8 mouse cellular contexts compared by ENCODE assay signal in the genomic region with DNA sequence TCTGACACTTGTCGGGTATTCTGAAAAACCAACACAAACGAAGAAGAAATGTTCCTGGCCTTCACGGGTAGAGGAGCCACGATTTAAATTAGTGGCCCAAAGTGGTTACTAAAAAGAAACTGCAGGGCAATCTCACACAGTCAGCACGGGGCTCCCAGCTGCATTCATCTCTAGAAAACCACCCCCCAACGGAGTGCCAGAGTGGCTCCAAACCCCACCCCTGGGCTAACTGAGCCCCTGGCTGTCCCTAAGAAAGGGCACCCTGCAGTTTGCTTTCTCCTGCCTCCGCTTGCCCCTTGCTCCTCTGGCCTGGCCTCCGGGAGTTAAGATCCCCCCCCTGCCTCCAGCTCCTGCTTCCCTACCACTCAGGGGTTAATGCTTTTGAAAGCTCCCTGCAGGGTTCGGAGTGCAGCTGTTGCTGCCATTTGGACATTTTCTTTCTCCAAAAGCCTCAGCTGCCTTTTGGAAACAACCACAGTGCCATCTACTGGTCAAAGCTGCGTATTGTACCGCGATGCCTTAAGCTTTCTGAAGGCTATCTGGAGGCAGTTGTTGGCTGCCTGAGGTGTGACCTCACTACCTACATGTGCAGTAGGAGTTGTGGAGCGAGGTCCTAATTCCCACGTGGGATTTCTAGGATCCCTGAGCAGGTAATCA.
DNase-seq lines count a peak whose midpoint lies in the region; ATAC-seq and TF ChIP-seq lines count a peak whose summit lies in the region.

No protein-coding gene starts in this region.

- no peak overlapping the region for H3K27ac ChIP-seq in CH12.LX (ENCODE audit: insufficient read depth, low read depth)
- H3K27ac ChIP-seq in forebrain, embryonic 12.5 days: peak overlapping the region; percentile 71
- H3K27ac ChIP-seq in heart, embryonic 16.5 days (ENCODE audit: low read length): no peak overlapping the region
- H3K27ac ChIP-seq in liver, embryonic 14.5 days: no peak overlapping the region
- no peak overlapping the region for H3K27ac ChIP-seq in neural tube, embryonic 13.5 days (replicated peaks)
- no peak overlapping the region for H3K27ac ChIP-seq in thymus, adult 2 months (ENCODE audit: control insufficient read depth, insufficient read depth, low read length)

- in situ Hi-C loops in CH12.LX (cut with MboI; ENCODE audit: low pct_ligation_motif_present, low pct_unique_long_range_greater_than_20kb, low sequenced_read_pairs): no loop called here

- H3K36me3 ChIP-seq in CH12.LX (replicated peaks in 1 of 2; ENCODE audit: control insufficient read depth in 1 of 2, insufficient read depth in 1 of 2, low read length in 1 of 2): no peaks in the 10 kb centered on the region
- no peaks in the 10 kb centered on the region for H3K36me3 ChIP-seq in forebrain, embryonic 12.5 days (replicated peaks)
- no peaks in the 10 kb centered on the region for H3K36me3 ChIP-seq in heart, embryonic 16.5 days (ENCODE audit: control insufficient read depth, insufficient read depth)
- H3K36me3 ChIP-seq in liver, embryonic 14.5 days (replicated peaks; ENCODE audit: control insufficient read depth, insufficient read depth, low read depth): no peaks in the 10 kb centered on the region
- no peaks in the 10 kb centered on the region for H3K36me3 ChIP-seq in neural tube, embryonic 13.5 days
- no peaks in the 10 kb centered on the region for H3K36me3 ChIP-seq in thymus, adult 2 months (ENCODE audit: control insufficient read depth, insufficient read depth, low read length)

- H3K4me3 ChIP-seq in CH12.LX (replicated peaks in 1 of 3; ENCODE audit: low read depth in 2 of 3, low read length in 2 of 3, poor library complexity in 1 of 3): no peak overlapping the region
- no peak overlapping the region for H3K4me3 ChIP-seq in forebrain, embryonic 12.5 days (replicated peaks)
- peak overlapping the region; percentile 35 for H3K4me3 ChIP-seq in heart, embryonic 16.5 days (ENCODE audit: low read length)
- no peak overlapping the region for H3K4me3 ChIP-seq in liver, embryonic 14.5 days (ENCODE audit: insufficient read depth in 1 of 2, low read depth in 2 of 2, low read length in 2 of 2)
- peak overlapping the region; percentile 3; the same call in 1 of the 2 replicates for H3K4me3 ChIP-seq in neural tube, embryonic 13.5 days
- H3K4me3 ChIP-seq in thymus, adult 2 months (ENCODE audit: control insufficient read depth, insufficient read depth, low read length): no peak overlapping the region

- peaks cover 2% of the 10 kb centered on the region for H3K9me3 ChIP-seq in CH12.LX (replicated peaks; ENCODE audit: low read length)
- no peaks in the 10 kb centered on the region for H3K9me3 ChIP-seq in forebrain, embryonic 12.5 days
- no peaks in the 10 kb centered on the region for H3K9me3 ChIP-seq in heart, embryonic 16.5 days (replicated peaks; ENCODE audit: control insufficient read depth, low read length)
- H3K9me3 ChIP-seq in liver, embryonic 14.5 days (ENCODE audit: control insufficient read depth, low read length): no peaks in the 10 kb centered on the region
- no peaks in the 10 kb centered on the region for H3K9me3 ChIP-seq in neural tube, embryonic 13.5 days

- H3K9ac ChIP-seq in CH12.LX (ENCODE audit: insufficient read depth, low read depth): no peak overlapping the region
- H3K9ac ChIP-seq in forebrain, embryonic 12.5 days: no peak overlapping the region
- H3K9ac ChIP-seq in heart, embryonic 16.5 days (ENCODE audit: low read length): peak overlapping the region; percentile 61; the same call in 1 of the 2 replicates
- no peak overlapping the region for H3K9ac ChIP-seq in liver, embryonic 14.5 days (replicated peaks)
- no peak overlapping the region for H3K9ac ChIP-seq in neural tube, embryonic 13.5 days

- ATAC-seq in forebrain, embryonic 12.5 days (ENCODE audit: low FRiP score): peak; percentile 86
- peak; percentile 45 for ATAC-seq in heart, embryonic 16.5 days (replicated peaks; ENCODE audit: extremely low read depth, insufficient read depth, low FRiP score)
- peak; percentile 56 for ATAC-seq in liver, embryonic 14.5 days (ENCODE audit: insufficient read depth)
- peak; percentile 87 for ATAC-seq in neural tube, embryonic 13.5 days (ENCODE audit: low read depth)

- no peak overlapping the region for H3K4me2 ChIP-seq in CH12.LX (ENCODE audit: insufficient read depth, low read depth, poor library complexity, severe bottlenecking)
- peak overlapping the region; percentile 42 for H3K4me2 ChIP-seq in forebrain, embryonic 12.5 days
- peak overlapping the region; percentile 61 for H3K4me2 ChIP-seq in heart, embryonic 16.5 days (ENCODE audit: low read depth, low read length)
- no peak overlapping the region for H3K4me2 ChIP-seq in liver, embryonic 14.5 days (ENCODE audit: low read depth)
- H3K4me2 ChIP-seq in neural tube, embryonic 13.5 days: peak overlapping the region; percentile 44

- no peaks in the 10 kb centered on the region for H3K4me1 ChIP-seq in CH12.LX (ENCODE audit: control insufficient read depth in 1 of 2, insufficient read depth in 2 of 2)
- peaks cover 15% of the 10 kb centered on the region for H3K4me1 ChIP-seq in forebrain, embryonic 12.5 days
- H3K4me1 ChIP-seq in heart, embryonic 16.5 days (ENCODE audit: control insufficient read depth, insufficient read depth, low read length): peaks cover 4% of the 10 kb centered on the region
- no peaks in the 10 kb centered on the region for H3K4me1 ChIP-seq in liver, embryonic 14.5 days (replicated peaks; ENCODE audit: control insufficient read depth in 2 of 2, insufficient read depth in 2 of 2, low read length in 1 of 2)
- H3K4me1 ChIP-seq in neural tube, embryonic 13.5 days (replicated peaks): peaks cover 19% of the 10 kb centered on the region
- H3K4me1 ChIP-seq in thymus, adult 2 months (replicated peaks; ENCODE audit: control insufficient read depth, insufficient read depth, low read length): no peaks in the 10 kb centered on the region

- peak; percentile 64 to 72 for TF ChIP-seq CTCF in CH12.LX (conservative IDR thresholded peaks at IDR 0.05 in 1 of 2, IDR thresholded peaks at IDR 0.05 in 1 of 2; ENCODE audit: low read depth in 2 of 2, low read length in 2 of 2)
- peak; percentile 83 for TF ChIP-seq CTCF in liver, embryonic 14.5 days (IDR thresholded peaks at IDR 0.05; ENCODE audit: low read depth)
- TF ChIP-seq CTCF in thymus, adult 2 months (IDR thresholded peaks at IDR 0.05; ENCODE audit: borderline replicate concordance, control insufficient read depth, extremely low read depth, insufficient read depth, low read length, poor library complexity): 0 out of 2 replicates have a peak, but pooled peaks have one; percentile 25

- TF ChIP-seq RAD21 in CH12.LX (IDR thresholded peaks at IDR 0.05; ENCODE audit: low read depth, low read length): peak; percentile 74

- WGBS in forebrain, embryonic 12.5 days: under 1% methylated on average over 14 of the region's 14 CpGs
- WGBS in heart, embryonic 16.5 days: 11% methylated on average over 14 of the region's 14 CpGs
- 10% methylated on average over 14 of the region's 14 CpGs for WGBS in liver, embryonic 14.5 days (ENCODE audit: insufficient replicate concordance)
- WGBS in neural tube, embryonic 13.5 days: 2% methylated on average over 14 of the region's 14 CpGs
- 25% methylated on average over 14 of the region's 14 CpGs for WGBS in thymus, adult 2 months

- peak; percentile 65 for DNase-seq in CH12.LX (ENCODE audit: extremely low read depth)
- peak; percentile 75 for DNase-seq in c-Kit-positive CD71-negative TER-119-negative erythroid progenitor cells, embryonic 14.5 days (ENCODE audit: low read depth)
- DNase-seq in kidney, postnatal 36 days: peak; percentile 64 to 83
- peak; percentile 20 to 45 (median 34) for DNase-seq in liver, embryonic 14.5 days (ENCODE audit: low read depth in 3 of 3, low spot score in 3 of 3)
- DNase-seq in thymus, adult 2 months: peak; percentile 47

- H3K79me2 ChIP-seq in CH12.LX (replicated peaks; ENCODE audit: control insufficient read depth, extremely low read depth, insufficient read depth, poor library complexity, severe bottlenecking): no peaks in the 10 kb centered on the region

- no peaks in the 10 kb centered on the region for H3K27me3 ChIP-seq in CH12.LX (replicated peaks)
- H3K27me3 ChIP-seq in forebrain, embryonic 12.5 days: peaks cover 15% of the 10 kb centered on the region
- no peaks in the 10 kb centered on the region for H3K27me3 ChIP-seq in heart, embryonic 16.5 days (ENCODE audit: control insufficient read depth, insufficient read depth, low read length)
- H3K27me3 ChIP-seq in liver, embryonic 14.5 days (ENCODE audit: control insufficient read depth, insufficient read depth, low read length): no peaks in the 10 kb centered on the region
- peaks cover 13% of the 10 kb centered on the region; the same call in 1 of the 2 replicates for H3K27me3 ChIP-seq in neural tube, embryonic 13.5 days
- no peaks in the 10 kb centered on the region for H3K27me3 ChIP-seq in thymus, adult 2 months (ENCODE audit: control insufficient read depth, insufficient read depth, low read length)

- dilution Hi-C loops in CH12.LX (cut with MboI; ENCODE audit: extremely low pct_ligation_motif_present, extremely low pct_unique_long_range_greater_than_20kb, low sequenced_read_pairs): no loop called here

- TF ChIP-seq POLR2A in CH12.LX (IDR thresholded peaks at IDR 0.05; ENCODE audit: low read depth, low read length): no peak
- TF ChIP-seq POLR2A in thymus, adult 2 months (IDR thresholded peaks at IDR 0.05; ENCODE audit: control insufficient read depth, extremely low read depth, insufficient read depth, low read length, poor library complexity): no peak

- no peak for TF ChIP-seq EP300 in CH12.LX (IDR thresholded peaks at IDR 0.05; ENCODE audit: low read length)
- no peak for TF ChIP-seq EP300 in liver, embryonic 14.5 days (IDR thresholded peaks at IDR 0.05; ENCODE audit: low read depth)

TF ChIP-seq in CH12.LX, 34 proteins besides CTCF, POLR2A, EP300 and RAD21:
- TF ChIP-seq SMC3 (IDR thresholded peaks at IDR 0.05; ENCODE audit: low read depth, low read length): peak; percentile 47
- no peak for TF ChIP-seq TBP (conservative IDR thresholded peaks at IDR 0.05; ENCODE audit: low read depth, low read length)
- TF ChIP-seq ETS1 (conservative IDR thresholded peaks at IDR 0.05; ENCODE audit: low read depth, low read length): no peak
- no peak for TF ChIP-seq CHD1 (IDR thresholded peaks at IDR 0.05; ENCODE audit: low read depth, low read length)
- no peak for TF ChIP-seq JUN (IDR thresholded peaks at IDR 0.05; ENCODE audit: insufficient read depth, low read depth, low read length)

Comparison
In these comparisons a context has a peak if more than half of its experiments do, and no peak if none do; other contexts are left out.
1. H3K4me2 ChIP-seq: peak in forebrain, embryonic 12.5 days (single experiment), heart, embryonic 16.5 days (single experiment) and neural tube, embryonic 13.5 days (single experiment); none in CH12.LX (single experiment) and liver, embryonic 14.5 days (single experiment).
2. H3K4me3 ChIP-seq: peak in heart, embryonic 16.5 days (single experiment) and neural tube, embryonic 13.5 days (single experiment); none in CH12.LX (0 of 3), forebrain, embryonic 12.5 days (single experiment), liver, embryonic 14.5 days (0 of 2) and thymus, adult 2 months (single experiment).
3. CTCF ChIP-seq: peak in every context shown above with its lines; median percentile 83 in liver, embryonic 14.5 days; 68 in CH12.LX; 25 in thymus, adult 2 months.
4. Peak in every context shown above with its lines, with median percentiles within 50 percentile points of each other: DNase-seq and ATAC-seq.